Mouse (Mus musculus) neural tube, embryonic 13.5 days (tissue): ENCODE measurements at regions not wholly inside any gene's neighbourhood (a gene's known extent, or its start where the extent isn't known, plus 50 kb on each side); places are given as distances from the start of the nearest gene placed in this dataset.

ENCODE experiments used
- ATAC-seq: fragments of 200-750 bp; cut with Nextera tagmentation; 2 replicates; pipeline ENCODE4 v1.8.0; 2017; ENCODE audit warnings: low read depth, mild to moderate bottlenecking, moderate TSS enrichment, moderate library complexity
- H3K27ac ChIP-seq: fragments of 300-500 bp; sonication (generic); replicated peaks from 2 replicates; pipeline ENCODE4 v1.5.1; 2015; ENCODE audit warnings: moderate library complexity, mild to moderate bottlenecking, inconsistent platforms
- H3K27me3 ChIP-seq: fragments of 300-500 bp; sonication (generic); 2 replicates; pipeline ENCODE4 v1.6.1; 2015; ENCODE audit warnings: mild to moderate bottlenecking, inconsistent platforms
- H3K36me3 ChIP-seq: fragments of 300-500 bp; sonication (generic); 2 replicates; pipeline ENCODE4 v1.6.1; 2015; ENCODE audit warnings: mild to moderate bottlenecking, inconsistent platforms
- H3K4me1 ChIP-seq: fragments of 300-500 bp; sonication (generic); replicated peaks from 2 replicates; pipeline ENCODE4 v1.6.1; 2015; ENCODE audit warnings: inconsistent platforms
- H3K4me2 ChIP-seq: fragments of 300-500 bp; sonication (generic); 2 replicates; pipeline ENCODE4 v1.6.1; 2015; ENCODE audit warnings: inconsistent platforms, mild to moderate bottlenecking, moderate library complexity
- H3K4me3 ChIP-seq: fragments of 300-500 bp; sonication (generic); 2 replicates; pipeline ENCODE4 v1.5.1; 2015; ENCODE audit warnings: mild to moderate bottlenecking, inconsistent platforms
- H3K9ac ChIP-seq: fragments of 300-500 bp; sonication (generic); 2 replicates; pipeline ENCODE4 v1.6.1; 2015; ENCODE audit warnings: moderate library complexity, mild to moderate bottlenecking, inconsistent platforms
- H3K9me3 ChIP-seq: fragments of 300-500 bp; sonication (generic); 2 replicates; pipeline ENCODE4 v1.6.1; 2016; ENCODE audit warnings: inconsistent platforms
- WGBS: fragments of 180-500 bp; shearing (Covaris S2); methylation state at CpG from one replicate; pipeline ENCODE4 v1.1.7; 2015; 5-methylcytosine and 5-hydroxymethylcytosine counted together

DNA sequence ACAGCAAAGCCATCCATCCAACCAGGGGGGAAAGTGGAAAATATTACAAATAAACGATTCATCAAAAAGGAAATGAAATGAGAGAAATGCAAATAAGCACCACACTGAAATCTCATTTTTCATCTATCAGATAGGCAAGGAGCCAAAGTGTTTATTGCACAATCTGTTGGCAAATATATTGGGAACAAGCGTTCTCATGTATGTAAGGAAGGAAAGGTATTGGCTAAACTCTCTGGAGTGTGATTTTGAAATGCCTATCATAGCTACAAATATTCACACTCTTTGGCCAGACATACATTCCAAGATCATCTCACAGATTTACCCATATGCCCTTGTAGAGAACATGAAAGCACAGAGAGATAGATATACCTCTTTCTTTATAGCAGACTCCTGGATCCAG is 90.6 kb upstream of the Ppp1r12a start:
- H3K4me3 ChIP-seq, result no peak overlapping the region
- no peaks in the 10 kb centered on the region for H3K27me3 ChIP-seq
- H3K36me3 ChIP-seq, result no peaks in the 10 kb centered on the region
- H3K4me1 ChIP-seq, result no peaks in the 10 kb centered on the region
- H3K9me3 ChIP-seq, result no peaks in the 10 kb centered on the region
- WGBS, result 83% methylated on average over 2 of the region's 2 CpGs
- no peak overlapping the region for H3K27ac ChIP-seq
- ATAC-seq, result no peak
- H3K9ac ChIP-seq, result no peak overlapping the region
- no peak overlapping the region for H3K4me2 ChIP-seq

DNA sequence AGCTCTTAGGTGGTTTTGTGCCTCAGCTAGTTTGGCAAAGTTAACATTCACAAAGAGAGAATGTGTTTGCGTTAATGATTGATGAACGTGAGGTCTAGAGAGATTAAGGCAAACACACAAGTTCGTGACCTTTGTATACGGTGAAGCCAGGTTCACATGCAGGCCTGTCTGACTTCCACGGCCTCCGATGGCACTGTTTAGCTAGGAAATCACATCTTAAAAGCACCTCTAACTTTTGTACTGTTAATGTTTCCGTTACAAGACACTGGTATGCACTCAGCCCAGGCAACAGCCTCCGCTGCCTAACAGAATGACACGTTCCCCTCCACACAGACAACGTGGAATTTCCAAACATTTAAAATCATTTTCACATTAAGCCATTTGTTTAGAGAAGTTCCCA is 94.3 kb upstream of the Ppp1r12a start:
- no peak for ATAC-seq
- Histone ChIP-seq H3K4me1 (no peaks in the 10 kb centered on the region), H3K27me3 (no peaks in the 10 kb centered on the region), H3K36me3 (no peaks in the 10 kb centered on the region), H3K4me3 (no peak overlapping the region), H3K27ac (no peak overlapping the region), H3K4me2 (no peak overlapping the region), H3K9ac (no peak overlapping the region), H3K9me3 (no peaks in the 10 kb centered on the region)
- WGBS, result 72% methylated on average over 10 of the region's 10 CpGs

DNA sequence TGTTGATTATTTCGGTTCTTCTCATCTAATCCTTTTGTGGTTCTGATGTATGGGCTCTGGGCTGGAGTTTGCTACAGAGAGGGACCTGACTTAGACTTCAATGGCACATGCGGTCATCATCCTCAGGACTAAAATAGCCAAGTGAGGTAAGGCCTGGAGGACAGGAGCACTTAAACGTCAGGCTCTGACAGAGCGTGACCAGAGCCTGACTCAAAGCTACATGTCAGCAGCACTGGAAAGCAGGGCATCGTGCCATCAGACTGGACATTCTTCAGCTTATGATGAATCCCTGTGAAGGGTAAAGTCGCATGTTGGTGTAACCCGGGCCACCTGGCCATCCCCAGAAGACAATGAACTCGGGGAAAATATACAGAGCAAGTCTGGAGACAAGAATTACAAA is 95.8 kb upstream of the Ppp1r12a start:
- no peak for ATAC-seq
- Histone ChIP-seq H3K4me1 (no peaks in the 10 kb centered on the region), H3K4me3 (no peak overlapping the region), H3K27ac (no peak overlapping the region), H3K9ac (no peak overlapping the region), H3K9me3 (no peaks in the 10 kb centered on the region), H3K4me2 (no peak overlapping the region), H3K27me3 (no peaks in the 10 kb centered on the region), H3K36me3 (no peaks in the 10 kb centered on the region)
- WGBS, result 86% methylated on average over 8 of the region's 8 CpGs

DNA sequence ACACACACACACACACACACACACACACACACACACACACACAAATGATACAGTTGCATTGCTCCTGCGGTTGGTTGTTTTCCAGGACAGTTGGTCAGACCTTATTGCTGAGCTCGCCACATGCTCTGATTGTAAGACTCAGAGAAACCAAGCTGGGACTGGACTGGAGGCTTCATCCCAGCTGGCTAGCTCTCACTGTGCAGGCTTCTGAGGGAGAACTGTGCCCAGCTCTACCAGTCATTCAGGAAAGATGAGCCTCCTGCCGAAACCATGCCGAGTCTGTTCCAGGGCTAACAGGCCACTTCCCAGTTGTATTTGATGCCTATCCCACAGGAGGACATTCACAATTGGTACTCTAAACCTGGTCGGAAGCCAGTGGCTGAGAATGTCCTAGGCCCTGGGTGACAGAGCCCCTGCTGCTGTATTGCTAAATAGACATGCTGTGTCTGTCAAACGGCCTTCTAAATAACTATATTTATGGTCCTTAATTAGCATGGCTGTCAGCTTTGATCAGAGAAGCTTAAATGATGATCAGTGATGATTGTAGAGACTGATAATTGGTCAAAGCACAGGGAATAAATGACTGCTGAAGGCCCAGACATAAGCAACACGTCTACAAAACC is 100.1 kb upstream of the Ppp1r12a start:
- H3K27ac ChIP-seq, result no peak overlapping the region
- no peaks in the 10 kb centered on the region for H3K27me3 ChIP-seq
- no peaks in the 10 kb centered on the region for H3K4me1 ChIP-seq
- no peaks in the 10 kb centered on the region for H3K9me3 ChIP-seq
- ATAC-seq, result peak; percentile 63
- no peak overlapping the region for H3K4me3 ChIP-seq
- H3K4me2 ChIP-seq, result no peak overlapping the region
- no peak overlapping the region for H3K9ac ChIP-seq
- H3K36me3 ChIP-seq, result no peaks in the 10 kb centered on the region
- WGBS, result 22% methylated on average over 7 of the region's 7 CpGs

DNA sequence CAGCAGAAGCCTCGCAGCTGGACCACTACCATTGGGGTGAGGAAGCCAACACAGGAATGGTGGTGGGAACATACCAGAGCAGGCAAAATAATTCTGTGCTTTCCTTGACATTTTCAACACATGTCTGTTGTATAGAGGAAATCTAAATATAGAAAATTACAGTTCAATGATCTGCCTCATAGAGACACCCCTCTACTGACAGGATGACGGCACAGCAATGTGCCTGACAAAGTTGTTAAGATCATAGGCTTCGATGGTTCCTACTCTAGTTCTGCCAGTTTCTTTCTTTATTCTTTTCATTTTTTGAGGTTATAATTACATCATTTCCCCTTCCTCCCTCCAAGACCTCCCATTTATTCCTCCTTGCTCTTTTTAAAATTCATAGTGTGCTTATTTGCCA is 101.4 kb upstream of the Ppp1r12a start:
- no peaks in the 10 kb centered on the region for H3K9me3 ChIP-seq
- ATAC-seq, result no peak
- H3K4me3 ChIP-seq, result no peak overlapping the region
- WGBS, result 84% methylated on average over 3 of the region's 3 CpGs
- no peaks in the 10 kb centered on the region for H3K4me1 ChIP-seq
- no peaks in the 10 kb centered on the region for H3K36me3 ChIP-seq
- no peak overlapping the region for H3K27ac ChIP-seq
- H3K27me3 ChIP-seq, result no peaks in the 10 kb centered on the region
- H3K9ac ChIP-seq, result no peak overlapping the region
- H3K4me2 ChIP-seq, result no peak overlapping the region

DNA sequence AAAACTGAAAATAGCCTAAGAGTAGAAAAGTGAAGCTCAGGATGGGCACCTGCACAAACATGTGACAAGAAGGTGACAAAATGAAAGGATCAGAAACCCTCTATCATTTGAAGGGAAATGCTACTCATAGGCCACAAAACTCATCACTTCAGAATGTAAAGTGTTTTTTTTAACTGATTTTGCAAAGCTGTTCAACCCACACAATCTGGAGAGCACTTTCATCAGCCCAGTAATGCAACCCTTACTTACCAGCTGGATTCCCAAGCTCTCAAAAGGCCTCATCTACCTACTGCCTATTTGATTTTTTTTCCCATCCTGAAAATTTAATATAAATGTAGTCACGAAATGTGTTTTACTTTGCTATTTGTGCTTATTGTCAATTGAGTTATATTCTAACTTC is 110.4 kb upstream of the Ppp1r12a start:
- no peak overlapping the region for H3K9ac ChIP-seq
- H3K4me3 ChIP-seq, result no peak overlapping the region
- no peaks in the 10 kb centered on the region for H3K4me1 ChIP-seq
- H3K27ac ChIP-seq, result no peak overlapping the region
- no peaks in the 10 kb centered on the region for H3K9me3 ChIP-seq
- no peaks in the 10 kb centered on the region for H3K36me3 ChIP-seq
- no peak overlapping the region for H3K4me2 ChIP-seq
- ATAC-seq, result no peak
- WGBS, result 98% methylated on average over 1 of the region's 1 CpGs
- H3K27me3 ChIP-seq, result no peaks in the 10 kb centered on the region

DNA sequence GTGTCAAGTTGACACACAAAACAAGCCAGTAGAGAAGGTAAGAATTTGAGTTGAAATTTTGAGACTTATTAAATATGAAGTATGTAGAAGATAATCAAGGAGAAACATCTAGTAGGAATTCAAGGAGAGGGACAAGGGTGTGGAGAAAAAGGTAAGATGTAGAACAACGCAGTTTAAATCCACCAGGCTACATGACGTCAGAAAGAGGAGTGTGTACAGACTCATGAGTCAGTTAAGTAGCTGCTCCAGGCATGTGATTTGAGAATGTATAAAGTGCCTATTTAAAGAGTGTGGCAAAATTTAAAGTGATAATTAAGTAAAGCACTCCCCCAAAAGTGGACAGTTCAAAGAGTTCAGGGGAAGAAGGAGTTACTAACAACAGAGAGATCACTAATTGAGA is 113.6 kb upstream of the Ppp1r12a start:
- Histone ChIP-seq H3K4me1 (no peaks in the 10 kb centered on the region), H3K4me2 (no peak overlapping the region), H3K27ac (no peak overlapping the region), H3K36me3 (no peaks in the 10 kb centered on the region), H3K9me3 (no peaks in the 10 kb centered on the region), H3K27me3 (no peaks in the 10 kb centered on the region), H3K4me3 (no peak overlapping the region), H3K9ac (no peak overlapping the region)
- ATAC-seq, result no peak
- WGBS, result 97% methylated on average over 2 of the region's 2 CpGs

DNA sequence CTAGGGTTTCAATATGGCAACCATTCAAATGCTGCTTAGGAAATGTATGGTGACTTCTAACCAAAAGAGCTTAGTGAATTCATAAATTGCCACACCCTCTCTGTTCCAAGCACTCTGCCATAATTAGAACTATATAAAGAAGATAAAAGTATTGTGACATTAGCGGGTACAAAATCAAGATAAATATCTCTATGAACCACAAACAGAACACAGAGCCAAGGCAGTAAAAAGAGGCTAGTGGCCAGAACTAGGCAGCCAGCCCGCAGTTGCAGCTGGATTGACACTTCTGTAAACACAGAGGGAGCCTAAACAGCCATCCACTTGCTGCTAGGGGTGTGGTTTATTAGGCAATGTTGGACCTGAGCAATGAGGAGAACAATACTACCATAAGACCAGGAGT is 118.5 kb upstream of the Ppp1r12a start:
- Histone ChIP-seq H3K9me3 (no peaks in the 10 kb centered on the region), H3K4me3 (no peak overlapping the region), H3K36me3 (no peaks in the 10 kb centered on the region), H3K27me3 (no peaks in the 10 kb centered on the region), H3K4me1 (no peaks in the 10 kb centered on the region), H3K9ac (no peak overlapping the region), H3K4me2 (no peak overlapping the region), H3K27ac (no peak overlapping the region)
- WGBS, result 70% methylated on average over 2 of the region's 2 CpGs
- no peak for ATAC-seq

DNA sequence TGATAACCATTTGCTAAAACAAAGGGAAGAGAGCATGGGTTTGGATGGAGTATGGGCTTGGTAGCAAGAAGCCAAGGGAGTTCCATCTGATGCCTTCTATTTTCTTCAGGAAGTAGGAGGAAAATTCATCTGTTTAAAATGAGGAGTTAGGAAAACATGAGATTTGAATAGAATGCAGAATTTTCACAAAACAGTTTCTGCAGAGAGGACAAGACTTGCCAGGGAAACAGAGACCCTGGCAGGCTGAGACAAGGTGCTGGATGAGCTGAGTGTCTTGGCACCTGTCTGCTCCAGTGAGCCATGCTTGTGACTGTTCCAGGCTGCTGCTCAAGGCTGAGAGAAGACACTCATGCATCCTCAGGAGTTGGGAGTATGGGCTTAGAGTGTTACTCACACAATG is 122.0 kb upstream of the Ppp1r12a start:
- Histone ChIP-seq H3K27ac (no peak overlapping the region), H3K9ac (no peak overlapping the region), H3K4me2 (no peak overlapping the region), H3K27me3 (no peaks in the 10 kb centered on the region), H3K4me3 (no peak overlapping the region), H3K9me3 (no peaks in the 10 kb centered on the region), H3K4me1 (peaks cover 4% of the 10 kb centered on the region), H3K36me3 (no peaks in the 10 kb centered on the region)
- no peak for ATAC-seq

DNA sequence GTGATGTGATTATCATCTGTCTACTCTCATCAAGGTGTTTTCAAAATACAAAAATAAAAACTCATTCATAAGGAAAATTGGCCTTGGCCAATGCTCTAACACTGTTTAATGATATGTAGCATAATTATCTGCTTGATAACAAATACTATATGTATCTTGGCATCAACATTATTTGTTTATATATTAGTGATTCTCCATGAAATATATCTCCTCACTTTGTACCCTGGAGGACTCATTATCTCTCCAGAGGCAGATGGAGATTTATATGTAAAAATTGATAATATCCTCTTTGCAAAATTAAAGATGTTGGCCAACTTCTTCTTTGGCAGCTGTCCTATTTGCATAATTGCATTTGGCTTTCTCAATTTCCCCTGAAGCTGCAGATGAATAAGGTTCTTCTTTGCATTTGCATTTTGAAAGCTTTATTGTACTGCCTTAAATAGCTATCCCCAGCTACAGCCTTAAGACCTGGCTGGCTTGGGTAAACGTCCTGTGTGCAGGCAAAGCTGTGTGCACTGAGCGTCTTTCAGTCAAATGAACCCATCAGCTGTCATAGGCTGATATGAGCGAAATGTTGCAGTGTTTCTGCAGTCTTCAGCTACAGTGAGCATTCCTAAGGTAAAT is 124.7 kb upstream of the Otogl start:
- Histone ChIP-seq H3K36me3 (no peaks in the 10 kb centered on the region), H3K27ac (peak overlapping the region; percentile 52), H3K4me1 (peaks cover 4% of the 10 kb centered on the region), H3K9me3 (no peaks in the 10 kb centered on the region), H3K9ac (no peak overlapping the region), H3K4me2 (no peak overlapping the region), H3K4me3 (no peak overlapping the region), H3K27me3 (no peaks in the 10 kb centered on the region)
- 37% methylated on average over 3 of the region's 3 CpGs for WGBS
- no peak; the same call in 1 of the 2 replicates for ATAC-seq

DNA sequence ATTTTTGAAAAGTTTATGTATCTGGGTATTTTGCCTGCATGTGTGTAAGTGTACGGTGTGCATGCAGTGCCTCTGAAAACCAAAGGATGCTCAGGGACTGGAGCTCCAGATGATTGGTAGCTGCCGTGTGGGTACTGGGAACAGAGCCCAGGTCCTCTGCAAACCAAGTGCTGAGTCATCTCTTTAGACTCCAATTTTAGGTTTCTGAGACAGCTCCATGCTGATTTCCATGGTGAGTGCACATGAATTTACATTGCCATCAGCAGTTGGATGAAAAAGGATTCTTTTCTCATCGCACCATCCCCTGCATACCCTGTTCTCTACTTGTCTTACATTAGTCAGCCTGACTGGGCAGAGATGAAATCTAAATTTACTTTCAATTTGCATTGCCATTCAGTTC is 122.1 kb upstream of the Otogl start:
- Histone ChIP-seq H3K36me3 (no peaks in the 10 kb centered on the region), H3K9ac (no peak overlapping the region), H3K9me3 (no peaks in the 10 kb centered on the region), H3K27ac (no peak overlapping the region), H3K4me1 (peaks cover 4% of the 10 kb centered on the region), H3K27me3 (no peaks in the 10 kb centered on the region), H3K4me3 (no peak overlapping the region), H3K4me2 (no peak overlapping the region)
- no peak for ATAC-seq
- 91% methylated on average over 3 of the region's 3 CpGs for WGBS

DNA sequence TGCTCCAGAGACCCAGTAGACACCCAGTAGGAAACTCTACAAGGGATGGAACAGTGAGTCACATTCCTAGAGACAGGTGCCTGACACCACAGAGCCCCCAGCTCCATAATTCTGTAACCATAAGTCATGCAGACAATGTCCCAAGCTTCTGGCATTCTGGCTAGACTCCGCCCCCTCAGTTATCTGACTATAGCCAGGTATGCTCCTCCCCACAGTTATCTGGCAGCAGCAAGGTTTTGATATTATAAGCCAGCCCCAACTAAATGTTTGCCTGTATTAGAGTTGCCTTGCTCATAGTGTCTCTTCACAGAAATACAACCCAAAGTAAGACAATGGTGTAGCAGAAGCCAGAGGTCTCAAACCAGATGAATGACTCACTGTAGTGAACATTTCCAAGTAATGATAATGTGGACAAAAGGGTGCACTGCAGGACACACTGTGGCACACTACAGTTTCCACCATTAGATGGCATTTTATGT is 121.4 kb upstream of the Otogl start:
- no peak overlapping the region for H3K27ac ChIP-seq
- WGBS, result 88% methylated on average over 1 of the region's 1 CpGs
- ATAC-seq, result no peak
- H3K4me2 ChIP-seq, result no peak overlapping the region
- H3K9me3 ChIP-seq, result no peaks in the 10 kb centered on the region
- H3K9ac ChIP-seq, result no peak overlapping the region
- no peaks in the 10 kb centered on the region for H3K27me3 ChIP-seq
- H3K4me1 ChIP-seq, result peaks cover 4% of the 10 kb centered on the region
- H3K4me3 ChIP-seq, result no peak overlapping the region
- H3K36me3 ChIP-seq, result no peaks in the 10 kb centered on the region

DNA sequence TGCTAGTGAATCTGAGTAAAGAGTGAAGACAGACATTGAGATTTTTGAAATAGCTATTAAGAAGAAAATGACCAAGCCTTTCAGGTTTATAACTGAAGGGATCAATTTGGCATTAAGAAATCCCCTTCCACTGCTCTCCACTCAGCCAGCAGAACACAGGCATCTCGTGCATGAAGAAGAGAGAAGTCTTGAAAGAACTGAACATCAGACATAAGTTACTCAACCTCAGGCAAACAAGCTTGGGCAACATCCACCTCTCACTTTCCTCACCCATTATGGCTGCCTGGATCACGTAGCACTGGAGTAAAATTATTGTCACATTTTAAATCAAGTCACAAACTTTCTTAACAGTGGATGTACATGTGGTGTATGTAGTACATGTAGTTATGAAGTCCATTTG is 115.6 kb upstream of the Otogl start:
- Histone ChIP-seq H3K4me2 (no peak overlapping the region), H3K27ac (no peak overlapping the region), H3K4me1 (no peaks in the 10 kb centered on the region), H3K36me3 (no peaks in the 10 kb centered on the region), H3K9ac (no peak overlapping the region), H3K4me3 (no peak overlapping the region), H3K27me3 (no peaks in the 10 kb centered on the region), H3K9me3 (no peaks in the 10 kb centered on the region)
- no peak for ATAC-seq
- 87% methylated on average over 2 of the region's 2 CpGs for WGBS
